In genomic region chr4:134796581-134797361, GRCm38 (mm10) we compare ENCODE assay signal across 8 mouse cellular contexts. TPM values are rescaled to one million over a fixed set of nuclear protein-coding genes. Genes with fewer than 3 reads are reported as not detected.
A peak's percentile ranks its signal among the peaks of the same experiment; 100 is the strongest.
DNase-seq lines count a peak whose midpoint lies in the region; ATAC-seq and TF ChIP-seq lines count a peak whose summit lies in the region.

No protein-coding gene starts in this region.

- H3K4me2 ChIP-seq in lung, embryonic 16.5 days (ENCODE audit: low read depth, low read length), result no peak overlapping the region

- DNase-seq in lung, adult 2 months, result no peak
- DNase-seq in induced T-regulatory cell, adult 2 months (ENCODE audit: low read depth), result peak; percentile 84
- peak; percentile 77 to 82 for DNase-seq in natural killer cell, adult 2 months (ENCODE audit: low spot score in 2 of 2)
- no peak for DNase-seq in yolk sac, embryonic 10.5 days (ENCODE audit: low spot score)
- DNase-seq in Muller cell, postnatal 12 days (ENCODE audit: inconsistent ontology term), result no peak
- DNase-seq in gastrocnemius, postnatal 36 days, result no peak

- no peak for TF ChIP-seq CTCF in lung, adult 2 months (IDR thresholded peaks at IDR 0.05; ENCODE audit: insufficient read depth, low read length)

- 16% methylated on average over 7 of the region's 7 CpGs for WGBS in lung, embryonic 16.5 days
- 28% methylated on average over 7 of the region's 7 CpGs for WGBS in lung, adult 2 months

- no peaks in the 10 kb centered on the region for H3K36me3 ChIP-seq in lung, embryonic 16.5 days (ENCODE audit: control insufficient read depth, insufficient read depth, low read length)

- H3K4me3 ChIP-seq in lung, embryonic 16.5 days (ENCODE audit: low read length), result no peak overlapping the region
- H3K4me3 ChIP-seq in lung, adult 2 months (replicated peaks; ENCODE audit: extremely low read depth, low read depth, low read length), result no peak overlapping the region
- no peak overlapping the region for H3K4me3 ChIP-seq in brown adipose tissue, adult 24 weeks (ENCODE audit: insufficient read depth, low read depth, low read length)

- peak; percentile 37; the same call in 1 of the 2 replicates for ATAC-seq in lung, embryonic 16.5 days (ENCODE audit: low read depth)

- H3K27ac ChIP-seq in lung, embryonic 16.5 days (ENCODE audit: low read length), result no peak overlapping the region
- peak overlapping the region; percentile 76 for H3K27ac ChIP-seq in brown adipose tissue, adult 24 weeks (replicated peaks; ENCODE audit: low read depth, low read length)

- H3K27me3 ChIP-seq in lung, embryonic 16.5 days (ENCODE audit: control insufficient read depth, insufficient read depth, low read depth, low read length), result no peaks in the 10 kb centered on the region

- intact Hi-C loops in gastrocnemius, postnatal 36 days (cut with DNase I), result loop anchor here (2.0 kb wide), 1 partner anchor 254 kb away; no protein-coding TSS in a partner anchor

- H3K9me3 ChIP-seq in lung, embryonic 16.5 days (ENCODE audit: control insufficient read depth, low read length), result no peaks in the 10 kb centered on the region

- no peak for TF ChIP-seq POLR2A in lung, adult 2 months (IDR thresholded peaks at IDR 0.05; ENCODE audit: borderline replicate concordance, extremely low read depth, low read depth, low read length)

- no peak overlapping the region; the same call in 1 of the 2 replicates for H3K9ac ChIP-seq in lung, embryonic 16.5 days (ENCODE audit: low read length)

- peaks cover 11% of the 10 kb centered on the region; the same call in 1 of the 2 replicates for H3K4me1 ChIP-seq in lung, embryonic 16.5 days (replicated peaks; ENCODE audit: control insufficient read depth, insufficient read depth, low read length)
- H3K4me1 ChIP-seq in lung, adult 2 months (ENCODE audit: control insufficient read depth, insufficient read depth, low read length), result no peaks in the 10 kb centered on the region; the same call in 1 of the 2 replicates
- peaks cover 11% of the 10 kb centered on the region for H3K4me1 ChIP-seq in brown adipose tissue, adult 24 weeks (ENCODE audit: control insufficient read depth, insufficient read depth, insufficient read length, low read length)

RNA-seq across cellular contexts. Expression of gene Ldlrap1, which starts 28.9 kb away (rescaled TPM):
- 25.2 and 27.7 TPM in 2 replicates for polyA plus RNA-seq in lung, embryonic 16.5 days (2015; fragmentation: Nextera tagmentation; extraction: Ambion mirVana)
- 23.3 and 30.6 TPM in 2 replicates for polyA plus RNA-seq in lung, adult 2 months (2012; rRNA removed)
- 6.8 and 11.8 TPM in 2 replicates for polyA plus RNA-seq in brown adipose tissue, adult 24 weeks (2012; ENCODE audit: insufficient read depth, insufficient read length, missing spikeins)
- 1 to 10 TPM; 4.0 to 6.1 TPM for total RNA-seq in gastrocnemius, postnatal 36 days (2021)

RNA-seq across cellular contexts. Expression of gene Maco1, which starts 56.4 kb away (rescaled TPM):
- 35.9 and 36.3 TPM in 2 replicates for polyA plus RNA-seq in lung, embryonic 16.5 days (2015; fragmentation: Nextera tagmentation; extraction: Ambion mirVana)
- 7.8 and 9.2 TPM in 2 replicates for polyA plus RNA-seq in lung, adult 2 months (2012; rRNA removed)
- 22.4 and 26.2 TPM in 2 replicates for polyA plus RNA-seq in brown adipose tissue, adult 24 weeks (2012; ENCODE audit: insufficient read depth, insufficient read length, missing spikeins)
- 10 to 100 TPM; 15.0 to 17.0 TPM for total RNA-seq in gastrocnemius, postnatal 36 days (2021)

Comparison
In these comparisons a context has a peak if more than half of its experiments do, and no peak if none do; other contexts are left out.
1. DNase-seq: peak in induced T-regulatory cell, adult 2 months (single experiment) and natural killer cell, adult 2 months (2 of 2); none in lung, adult 2 months (single experiment), yolk sac, embryonic 10.5 days (single experiment), Muller cell, postnatal 12 days (single experiment) and gastrocnemius, postnatal 36 days (0 of 2).